ENCODE assay signal across 13 mouse cellular contexts in the genomic region with DNA sequence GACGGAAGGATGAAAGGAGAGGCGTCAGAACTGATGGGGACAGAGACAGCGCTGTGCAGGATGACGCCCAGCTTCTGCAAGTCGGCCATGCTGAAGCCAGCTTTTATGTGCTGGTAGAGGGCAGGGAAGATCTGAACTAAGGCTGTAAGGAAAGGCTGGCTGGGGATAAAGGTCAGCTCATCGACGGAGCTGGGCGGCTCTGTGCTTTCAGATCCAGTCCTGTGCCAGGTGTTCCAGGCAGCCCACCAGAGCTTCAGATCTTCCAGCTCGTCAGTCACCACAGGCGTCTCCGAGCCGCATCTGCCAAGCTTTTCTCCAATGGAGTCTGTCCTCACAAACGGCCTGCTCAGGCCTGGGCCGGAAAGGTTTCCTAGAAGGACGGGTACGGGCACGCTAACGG.
DNase-seq lines count a peak whose midpoint lies in the region; ATAC-seq and TF ChIP-seq lines count a peak whose summit lies in the region.
"Had no signal": no experiment of that assay in that cellular context is flagged by ENCODE, and none has a peak within 500 bp of the region (broad histone marks: within the 10 kb centered on the region; RNA-seq: fewer than 3 reads in every experiment).

No protein-coding gene starts in this region.

- peaks cover 66% of the 10 kb centered on the region for H3K36me3 ChIP-seq in lung, embryonic 15.5 days
- H3K36me3 ChIP-seq in hindbrain, embryonic 16.5 days (ENCODE audit: control insufficient read depth, insufficient read depth, low read length): peaks cover 26% of the 10 kb centered on the region

- TF ChIP-seq CTCF in cerebellum, adult 2 months (IDR thresholded peaks at IDR 0.05; ENCODE audit: borderline replicate concordance, insufficient read depth, low read depth, low read length): no peak

- H3K4me3 ChIP-seq in cerebellum, adult 2 months (replicated peaks; ENCODE audit: insufficient read depth, low read depth, low read length): no peak overlapping the region
- no peak overlapping the region for H3K4me3 ChIP-seq in lung, embryonic 15.5 days
- H3K4me3 ChIP-seq in hindbrain, embryonic 16.5 days (ENCODE audit: low read length): no peak overlapping the region
- H3K4me3 ChIP-seq: embryonic facial prominence, embryonic 12.5 days had no signal

- TF ChIP-seq POLR2A in cerebellum, adult 2 months (IDR thresholded peaks at IDR 0.05; ENCODE audit: borderline replicate concordance, insufficient read depth, low read length): no peak

- H3K27me3 ChIP-seq in cerebellum, adult 2 months (ENCODE audit: control insufficient read depth, insufficient read depth, low read length): no peaks in the 10 kb centered on the region
- H3K27me3 ChIP-seq in lung, embryonic 15.5 days: no peaks in the 10 kb centered on the region
- no peaks in the 10 kb centered on the region for H3K27me3 ChIP-seq in hindbrain, embryonic 16.5 days (replicated peaks; ENCODE audit: control insufficient read depth, insufficient read depth, low read length)
- H3K27me3 ChIP-seq: embryonic facial prominence, embryonic 12.5 days had no signal

- DNase-seq in cerebellum, postnatal 14 days: peak; percentile 63 to 82
- DNase-seq in cerebellum, adult 2 months: no peak
- no peak for DNase-seq in lung, postnatal 36 days
- DNase-seq in retina, postnatal 1 day: peak; percentile 92
- DNase-seq in layer of hippocampus, postnatal 14 days (ENCODE audit: low spot score in 2 of 2): no peak
- DNase-seq in heart, postnatal 4 days: no peak
- DNase-seq: adrenal gland, adult 2 months; heart, adult 11 months; layer of hippocampus, adult 9-11 months had no signal

- no peaks in the 10 kb centered on the region for H3K9me3 ChIP-seq in lung, embryonic 15.5 days
- no peaks in the 10 kb centered on the region for H3K9me3 ChIP-seq in hindbrain, embryonic 16.5 days (ENCODE audit: control insufficient read depth, low read length)
- H3K9me3 ChIP-seq: embryonic facial prominence, embryonic 12.5 days had no signal

- no peak overlapping the region for H3K9ac ChIP-seq in lung, embryonic 15.5 days
- H3K9ac ChIP-seq in hindbrain, embryonic 16.5 days (ENCODE audit: low read depth, low read length): no peak overlapping the region
- H3K9ac ChIP-seq: embryonic facial prominence, embryonic 12.5 days had no signal

- 25% methylated on average over 18 of the region's 18 CpGs for WGBS in cerebellum, adult 2 months
- WGBS in lung, embryonic 15.5 days: 42% methylated on average over 18 of the region's 18 CpGs
- 25% methylated on average over 18 of the region's 18 CpGs for WGBS in hindbrain, embryonic 16.5 days

- peak; percentile 35; the same call in 1 of the 2 replicates for ATAC-seq in lung, embryonic 15.5 days (ENCODE audit: borderline replicate concordance, extremely low read depth, low FRiP score, low TSS enrichment)
- peak; percentile 76 for ATAC-seq in hindbrain, embryonic 16.5 days
- ATAC-seq: lung, postnatal 0 days had no signal

- no peak overlapping the region for H3K4me2 ChIP-seq in lung, embryonic 15.5 days
- H3K4me2 ChIP-seq in hindbrain, embryonic 16.5 days (ENCODE audit: low read length): no peak overlapping the region
- H3K4me2 ChIP-seq: embryonic facial prominence, embryonic 12.5 days had no signal

- H3K27ac ChIP-seq in cerebellum, adult 2 months (ENCODE audit: insufficient read depth, low read length): no peak overlapping the region
- no peak overlapping the region for H3K27ac ChIP-seq in lung, embryonic 15.5 days
- peak overlapping the region; percentile 44; the same call in 1 of the 2 replicates for H3K27ac ChIP-seq in hindbrain, embryonic 16.5 days (ENCODE audit: low read depth, low read length)
- H3K27ac ChIP-seq: embryonic facial prominence, embryonic 12.5 days had no signal

- H3K4me1 ChIP-seq in cerebellum, adult 2 months (ENCODE audit: control insufficient read depth, insufficient read depth, low read length): no peaks in the 10 kb centered on the region; the same call in 1 of the 2 replicates
- H3K4me1 ChIP-seq in lung, embryonic 15.5 days: no peaks in the 10 kb centered on the region
- H3K4me1 ChIP-seq in hindbrain, embryonic 16.5 days (ENCODE audit: control insufficient read depth, insufficient read depth, low read depth, low read length): no peaks in the 10 kb centered on the region
- H3K4me1 ChIP-seq: embryonic facial prominence, embryonic 12.5 days had no signal

Comparison
In these comparisons a context has a peak if more than half of its experiments do, and no peak if none do; other contexts are left out.
1. DNase-seq: peak in cerebellum, postnatal 14 days (2 of 2) and retina, postnatal 1 day (single experiment); none in cerebellum, adult 2 months (0 of 2), lung, postnatal 36 days (single experiment), layer of hippocampus, postnatal 14 days (0 of 2) and heart, postnatal 4 days (single experiment).